Mouse (Mus musculus) induced T-regulatory cell, adult 2 months (primary cell): ENCODE results near the gene Ctdsp2.

Experiments
- DNase-seq: peaks from one replicate; pipeline ENCODE4 v3.0.0-alpha.2; 2012; ENCODE audit warnings: low read depth

The Ctdsp2 gene

GRCm38 (mm10) chr10:127042468-127043115 lies 64.1 kb downstream of the Ctdsp2 start:
- peak; percentile 40 for DNase-seq

- DNase-seq = no peak
Observed at GRCm38 (mm10) chr10:127043187-127043586, 64.7 kb downstream of the Ctdsp2 start.

- DNase-seq = no peak
Observed at GRCm38 (mm10) chr10:127047954-127048353, 69.4 kb downstream of the Ctdsp2 start, which contains the start of gene Cyp27b1. Gene Cyp27b1 (plus strand): TSS chr10:127048250.

- DNase-seq = no peak
Observed at GRCm38 (mm10) chr10:127048608-127049394, 70.3 kb downstream of the Ctdsp2 start.
